Mouse (Mus musculus) layer of hippocampus, adult 11-12 months (tissue): ENCODE data around the gene Taf9.
A peak's percentile ranks its signal among the peaks of the same experiment; 100 is the strongest.

Source experiments
- DNase-seq: peaks from one replicate; pipeline ENCODE4 v3.0.0; 2022; ENCODE audit warnings: low spot score

Gene Taf9

GRCm38 (mm10) chr13:100651439-100652186, at the start of gene Taf9:
Gene Taf9 (plus strand): TSS chr13:100651579.
- no peak for DNase-seq

- DNase-seq: no peak
Measured at GRCm38 (mm10) chr13:100602239-100602902, 49.0 kb upstream of the Taf9 start.

- no peak for DNase-seq
Measured at GRCm38 (mm10) chr13:100603031-100603737, 48.2 kb upstream of the Taf9 start.

GRCm38 (mm10) chr13:100603738-100604095, 47.7 kb upstream of the Taf9 start:
- no peak for DNase-seq

- no peak for DNase-seq
Measured at GRCm38 (mm10) chr13:100605845-100606244, 45.5 kb upstream of the Taf9 start.

- DNase-seq: no peak
Measured at GRCm38 (mm10) chr13:100607756-100608155, 43.6 kb upstream of the Taf9 start.

GRCm38 (mm10) chr13:100611266-100611665, 40.1 kb upstream of the Taf9 start:
- no peak for DNase-seq

GRCm38 (mm10) chr13:100612251-100612650, 39.1 kb upstream of the Taf9 start:
- no peak for DNase-seq

- no peak for DNase-seq
Measured at GRCm38 (mm10) chr13:100612903-100613302, 38.5 kb upstream of the Taf9 start.

- no peak for DNase-seq
Measured at GRCm38 (mm10) chr13:100616181-100617087, 34.9 kb upstream of the Taf9 start, which contains the start of gene Marveld2. Gene Marveld2 (minus strand): TSS chr13:100616971.

- DNase-seq: no peak
Measured at GRCm38 (mm10) chr13:100617583-100617982, 33.8 kb upstream of the Taf9 start.

GRCm38 (mm10) chr13:100622241-100622640, 29.1 kb upstream of the Taf9 start:
- no peak for DNase-seq

- no peak for DNase-seq
Measured at GRCm38 (mm10) chr13:100634106-100634691, 17.2 kb upstream of the Taf9 start.

- no peak for DNase-seq
Measured at GRCm38 (mm10) chr13:100642471-100643209, 8.7 kb upstream of the Taf9 start.

- no peak for DNase-seq
Measured at GRCm38 (mm10) chr13:100648223-100648622, 3.2 kb upstream of the Taf9 start.

- peak; percentile 94 for DNase-seq
Measured at GRCm38 (mm10) chr13:100650550-100651438, 585 bp upstream of the Taf9 start, which contains the start of the genes Ak6 and Rad17. Gene Ak6 (plus strand): TSS chr13:100650979. Gene Rad17 (minus strand): TSS chr13:100651051.

GRCm38 (mm10) chr13:100658091-100658490, 6.7 kb downstream of the Taf9 start:
- no peak for DNase-seq

GRCm38 (mm10) chr13:100659864-100660456, 8.6 kb downstream of the Taf9 start:
- DNase-seq: peak; percentile 19
